Mouse (Mus musculus) embryo, embryonic 10 days (tissue): ENCODE measurements around the gene Wipf1.
"Not testable (repeated sequence)": the region's sequence is repeated elsewhere in the genome, so short reads cannot be mapped to it uniquely, and the experiment has no call there.

Experiments
- DNase-seq: peaks from one replicate; pipeline ENCODE4 v3.0.0-alpha.2; 2015; ENCODE audit warnings: low spot score

Wipf1 gene

GRCm38 (mm10) chr2:73529356-73530330 lies at the start of gene Wipf1:
Wipf1 (minus strand) TSS chr2:73529734.
- peak; percentile 79 for DNase-seq

GRCm38 (mm10) chr2:73579168-73579567 lies 49.6 kb upstream of the Wipf1 start:
- peak; percentile 9 for DNase-seq

DNA sequence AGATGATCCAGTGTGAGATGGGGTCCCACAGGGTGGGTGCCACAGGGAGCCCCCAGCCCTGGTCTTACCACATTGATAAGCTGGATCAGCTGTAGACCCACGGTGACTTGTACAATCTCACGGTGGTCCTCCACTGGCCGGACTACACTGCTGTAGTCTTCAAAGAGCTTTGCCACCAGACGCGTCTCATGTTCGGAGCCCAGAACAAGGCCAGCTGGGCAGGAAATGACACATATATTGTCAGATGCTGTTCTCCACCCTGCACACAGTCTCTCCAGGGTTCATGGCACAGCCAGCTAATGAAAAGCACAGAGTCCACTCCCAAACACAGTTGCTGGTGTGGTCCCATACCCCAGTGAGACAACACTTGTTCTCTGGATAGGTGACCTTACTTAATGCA lies 44.9 kb upstream of the Wipf1 start:
- DNase-seq = peak; percentile 14

DNA sequence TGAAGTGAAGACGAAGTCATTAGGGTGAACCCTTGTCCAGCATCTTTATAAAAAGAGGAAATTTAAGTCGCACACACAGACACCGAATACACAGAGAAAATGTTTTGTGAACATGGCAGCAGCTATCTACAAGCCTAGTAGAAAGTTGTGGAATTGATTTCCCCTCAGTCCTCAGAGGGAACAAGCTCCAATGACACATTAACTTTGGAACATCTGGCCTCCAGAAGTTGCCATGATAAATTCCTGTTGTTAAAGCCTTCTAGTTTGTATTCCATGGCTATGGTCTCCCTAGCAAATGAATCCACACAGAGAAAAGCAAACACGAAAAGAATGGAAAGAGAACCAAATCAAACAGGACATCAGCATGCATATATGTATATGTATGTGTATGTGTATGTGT lies 44.0 kb upstream of the Wipf1 start:
- DNase-seq = no peak

- peak; percentile 91 for DNase-seq
Measured at GRCm38 (mm10) chr2:73572539-73573372, 43.2 kb upstream of the Wipf1 start.

DNA sequence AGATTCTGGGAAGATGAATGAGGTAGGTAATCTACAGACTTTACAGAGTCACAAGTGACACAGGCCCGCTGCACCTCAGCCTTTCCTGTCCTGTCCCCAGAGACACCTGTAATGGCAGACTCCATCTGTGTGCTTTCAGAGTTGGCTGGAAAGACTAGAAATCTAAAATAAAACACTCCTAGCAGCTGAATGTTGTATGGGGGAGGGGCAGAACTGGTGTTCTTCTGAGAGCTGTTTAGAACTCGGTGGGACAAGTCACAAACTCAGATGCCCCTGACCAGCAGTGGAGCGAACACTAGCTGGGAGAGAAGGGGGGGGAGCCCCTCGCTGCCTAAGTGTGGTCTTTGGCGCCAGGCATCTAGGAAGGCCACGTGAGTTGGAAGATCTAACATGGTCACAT lies 42.4 kb upstream of the Wipf1 start:
- DNase-seq = no peak

GRCm38 (mm10) chr2:73571304-73571703 lies 41.8 kb upstream of the Wipf1 start:
- DNase-seq = no peak

GRCm38 (mm10) chr2:73566989-73567605 lies 37.6 kb upstream of the Wipf1 start:
- DNase-seq = peak; percentile 85

DNA sequence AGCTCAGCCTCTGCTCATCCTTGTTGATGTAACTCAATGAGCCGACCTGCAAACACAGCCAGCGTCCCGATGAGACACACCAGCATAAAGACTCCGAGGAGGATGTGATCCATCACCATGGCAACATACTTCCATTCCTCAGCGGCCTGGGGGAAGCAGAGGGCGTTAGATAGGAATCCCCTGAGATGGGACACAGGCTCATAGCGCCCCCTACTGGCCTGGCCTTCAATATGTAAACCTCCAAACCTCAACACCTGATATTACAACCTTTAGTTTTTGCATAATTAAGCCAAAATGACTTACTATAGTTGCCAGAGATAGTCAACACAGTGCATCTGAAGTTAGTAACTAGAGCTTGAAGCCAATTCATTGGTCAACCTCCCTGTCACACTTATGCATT lies 36.6 kb upstream of the Wipf1 start:
- peak; percentile 63 for DNase-seq

DNA sequence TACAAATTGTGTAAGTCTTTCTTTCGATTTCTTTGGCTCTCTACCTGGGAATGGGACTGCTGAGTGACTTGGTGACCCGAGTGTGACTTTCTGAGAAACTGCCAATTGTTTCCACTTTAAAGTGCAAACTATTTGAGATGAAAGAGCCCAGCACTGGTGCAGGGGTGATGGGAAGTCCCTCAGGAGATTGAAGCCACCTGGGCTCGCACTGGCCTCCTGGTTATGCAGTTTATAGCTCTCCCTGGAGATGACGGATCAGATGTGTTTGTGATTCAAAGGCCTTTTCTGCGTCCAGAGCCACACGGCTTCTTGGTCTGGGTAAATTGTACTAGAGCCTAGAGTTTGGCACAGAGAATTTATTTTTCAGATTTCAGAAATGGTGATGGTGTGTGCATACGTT lies 34.2 kb upstream of the Wipf1 start:
- DNase-seq = peak; percentile 26

DNA sequence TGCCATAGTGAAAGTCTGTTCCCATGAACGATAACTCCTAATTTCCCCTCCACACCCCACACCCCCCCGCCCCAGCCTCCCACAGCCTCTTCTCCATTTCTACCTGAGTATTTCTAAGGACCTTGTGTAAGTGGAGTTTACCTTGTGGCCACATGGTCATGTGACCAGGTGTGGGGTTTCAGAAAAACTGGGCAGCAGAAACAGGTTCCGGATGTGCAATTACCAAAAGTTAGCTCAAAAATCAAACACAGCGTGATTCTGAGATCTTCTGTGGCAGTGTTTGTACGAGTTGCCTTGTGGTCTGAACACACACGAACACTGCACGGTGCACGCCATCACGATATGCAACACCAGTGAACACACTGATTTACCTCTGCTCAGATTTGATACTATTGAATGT lies 33.1 kb upstream of the Wipf1 start:
- DNase-seq = no peak

GRCm38 (mm10) chr2:73561665-73562063 lies 32.1 kb upstream of the Wipf1 start:
- DNase-seq = peak; percentile 88

DNA sequence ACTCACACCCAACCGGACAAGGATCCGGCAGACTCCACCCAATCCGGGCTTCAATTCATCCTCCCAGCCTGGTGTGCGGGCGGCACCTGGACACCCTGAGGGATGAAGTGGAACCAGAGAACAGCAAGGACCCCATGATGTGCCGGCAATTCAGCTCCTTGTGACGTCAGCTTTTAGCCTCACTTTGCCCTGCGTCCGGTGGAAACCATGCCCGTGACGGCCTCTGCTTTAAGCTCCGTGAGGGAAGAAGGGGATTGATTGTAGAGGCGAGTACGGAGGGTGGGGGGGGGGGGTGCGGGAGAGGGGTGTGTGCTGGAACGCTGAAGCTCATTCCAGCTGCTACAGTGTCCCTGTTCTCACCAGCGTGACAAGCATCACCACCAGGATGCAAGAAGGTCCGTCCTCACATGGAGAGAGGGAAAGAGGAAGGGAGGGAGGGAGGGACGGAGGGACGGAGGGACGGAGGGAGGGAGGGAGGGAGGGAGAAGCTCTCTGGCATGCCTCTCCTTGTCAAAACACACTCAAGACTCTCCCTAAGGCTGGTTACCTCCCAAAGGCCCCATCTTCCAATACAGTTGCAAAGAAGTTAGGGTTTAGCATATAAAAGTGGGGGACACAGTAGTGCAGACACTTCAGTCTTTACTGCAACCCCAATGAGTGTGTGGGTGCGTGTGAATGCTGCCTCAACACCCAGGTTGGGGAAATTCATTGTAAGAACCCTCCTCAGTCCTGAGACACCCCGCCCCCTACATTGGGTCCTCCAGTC lies 31.5 kb upstream of the Wipf1 start:
- DNase-seq = peak; percentile 67

GRCm38 (mm10) chr2:73560445-73560844 lies 30.9 kb upstream of the Wipf1 start:
- no peak for DNase-seq

DNA sequence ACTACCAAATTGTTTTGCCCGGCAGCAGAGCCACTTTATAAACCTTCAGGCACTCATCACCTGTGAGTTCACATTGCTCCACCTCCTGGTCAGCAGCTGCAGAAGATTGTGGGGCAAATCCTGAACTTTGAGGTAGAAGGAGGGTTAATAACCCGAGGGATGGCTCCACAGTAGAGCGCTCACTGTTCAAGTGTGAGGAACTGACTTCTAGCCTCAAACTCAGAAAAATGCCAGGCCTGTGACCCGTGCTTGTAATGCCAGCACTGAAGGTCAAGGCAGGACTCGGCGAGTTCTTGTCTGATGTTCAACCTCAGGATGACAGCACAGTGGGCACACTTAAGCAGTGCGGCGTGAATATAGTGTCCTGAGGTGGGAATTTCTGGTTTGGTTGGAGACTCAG lies 28.4 kb upstream of the Wipf1 start:
- no peak for DNase-seq

DNA sequence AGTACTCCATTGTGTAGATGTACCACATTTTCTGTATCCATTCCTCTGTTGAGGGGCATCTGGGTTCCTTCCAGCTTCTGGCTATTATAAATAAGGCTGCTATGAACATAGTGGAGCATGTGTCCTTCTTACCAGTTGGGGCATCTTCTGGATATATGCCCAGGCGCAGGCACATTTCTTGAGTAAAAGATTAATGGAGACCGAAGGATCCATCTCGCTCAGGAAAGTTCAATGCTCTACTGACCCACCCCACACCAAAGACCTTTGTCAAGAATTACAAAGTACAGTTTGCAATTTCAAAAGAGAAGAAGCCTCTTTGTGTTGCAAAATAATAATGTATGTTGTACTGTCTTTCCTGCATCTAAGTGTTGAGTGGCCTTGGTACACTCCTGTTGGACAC lies 27.5 kb upstream of the Wipf1 start:
- not testable (repeated sequence) for DNase-seq

GRCm38 (mm10) chr2:73554389-73554788 lies 24.9 kb upstream of the Wipf1 start:
- no peak for DNase-seq

DNA sequence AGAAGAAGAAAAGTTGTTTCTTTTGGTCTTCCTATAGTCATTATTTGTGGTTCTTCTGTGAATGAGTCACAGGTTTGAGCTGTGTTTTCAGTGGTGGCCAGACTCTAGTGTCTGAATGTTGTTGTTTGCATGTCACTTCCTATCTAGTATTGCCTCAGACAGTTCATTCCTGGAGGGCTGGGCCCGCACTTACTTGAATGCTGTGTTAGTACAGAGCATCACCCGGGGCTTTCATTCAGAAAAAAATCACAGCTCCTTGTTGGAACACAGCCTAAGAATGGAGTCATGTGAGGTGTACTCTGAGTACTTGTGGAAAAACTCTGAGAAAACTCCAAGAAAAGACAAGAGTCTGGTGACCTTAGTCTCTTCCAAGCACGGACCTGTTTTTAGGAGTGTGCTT lies 23.4 kb upstream of the Wipf1 start:
- DNase-seq = no peak

- peak; percentile 71 for DNase-seq
Measured at GRCm38 (mm10) chr2:73550725-73551124, 21.2 kb upstream of the Wipf1 start.

- no peak for DNase-seq
Measured at GRCm38 (mm10) chr2:73548542-73548941, 19.0 kb upstream of the Wipf1 start.

DNA sequence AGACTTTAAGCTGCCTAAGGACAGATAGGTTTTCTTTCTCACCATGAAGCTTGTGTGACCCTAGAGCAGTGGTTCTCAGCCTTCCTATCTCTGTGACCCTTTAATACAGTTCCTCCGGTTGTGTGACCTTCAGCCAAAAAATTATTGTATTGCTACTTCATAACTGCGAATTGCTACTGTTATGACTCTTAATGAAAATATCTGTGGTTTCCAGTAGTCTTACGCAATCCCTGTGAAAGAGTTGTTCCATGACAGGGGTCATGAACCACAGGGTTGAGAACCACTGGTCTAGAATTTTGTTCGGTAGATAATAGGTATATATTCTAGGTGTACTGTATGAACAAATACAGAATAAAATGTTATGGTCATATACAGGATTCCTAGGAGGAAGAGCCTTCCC lies 17.7 kb upstream of the Wipf1 start:
- DNase-seq = no peak

DNA sequence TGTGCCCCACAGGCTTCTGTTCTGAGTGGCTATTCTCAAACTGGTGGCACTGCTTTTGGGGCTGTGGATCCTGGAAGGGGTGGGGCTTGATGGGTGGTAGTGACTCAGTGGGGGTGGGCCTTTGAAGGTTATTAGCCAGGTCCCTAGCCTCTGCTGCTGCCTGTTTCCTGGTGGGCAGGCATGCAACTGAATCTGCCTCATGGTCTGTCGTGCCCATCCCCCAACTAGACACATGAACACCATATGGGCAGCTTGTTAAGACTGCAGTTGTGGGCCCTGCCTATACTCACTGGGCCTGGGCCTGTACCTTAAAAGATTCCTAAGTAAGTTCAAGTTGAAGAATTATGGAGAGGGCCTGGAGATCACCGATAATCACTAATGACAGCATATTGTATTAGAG lies 16.0 kb upstream of the Wipf1 start:
- DNase-seq = peak; percentile 83
